Mouse (Mus musculus) limb, embryonic 12.5 days (tissue): ENCODE measurements at regions not wholly inside any gene's neighbourhood (a gene's known extent, or its start where the extent isn't known, plus 50 kb on each side); places are given as distances from the start of the nearest gene placed in this dataset.

Experiments
- ATAC-seq: fragments of 200-750 bp; cut with Nextera tagmentation; 2 replicates; pipeline ENCODE4 v1.8.0; 2017; ENCODE audit warnings: low read depth, moderate TSS enrichment; ENCODE audit not compliant: insufficient number of reproducible peaks, insufficient read depth, low FRiP score, low TSS enrichment
- H3K27ac ChIP-seq: fragments of 300-500 bp; sonication (generic); 2 replicates; pipeline ENCODE4 v1.5.1; 2016; ENCODE audit warnings: mild to moderate bottlenecking, moderate library complexity
- H3K27me3 ChIP-seq: fragments of 300-500 bp; sonication (generic); 2 replicates; pipeline ENCODE4 v1.6.1; 2016; ENCODE audit warnings: mild to moderate bottlenecking, moderate library complexity
- H3K36me3 ChIP-seq: fragments of 300-500 bp; sonication (generic); 2 replicates; pipeline ENCODE4 v1.6.1; 2016; ENCODE audit warnings: mild to moderate bottlenecking, moderate library complexity
- H3K4me1 ChIP-seq: fragments of 300-500 bp; sonication (generic); replicated peaks from 2 replicates; pipeline ENCODE4 v1.6.1; 2016
- H3K4me2 ChIP-seq: fragments of 300-500 bp; sonication (generic); 2 replicates; pipeline ENCODE4 v1.6.1; 2016; ENCODE audit warnings: mild to moderate bottlenecking, moderate library complexity
- H3K4me3 ChIP-seq: fragments of 300-500 bp; sonication (generic); replicated peaks from 2 replicates; pipeline ENCODE4 v1.5.1; 2016; ENCODE audit warnings: mild to moderate bottlenecking
- H3K9ac ChIP-seq: fragments of 300-500 bp; sonication (generic); replicated peaks from 2 replicates; pipeline ENCODE4 v1.6.1; 2016; ENCODE audit warnings: mild to moderate bottlenecking, moderate library complexity
- H3K9me3 ChIP-seq: fragments of 300-500 bp; sonication (generic); 2 replicates; pipeline ENCODE4 v1.6.1; 2016; ENCODE audit warnings: mild to moderate bottlenecking, moderate library complexity
- WGBS: fragments of 180-500 bp; shearing (Covaris S2); methylation state at CpG from one replicate; pipeline ENCODE4 v1.1.7; 2016; 5-methylcytosine and 5-hydroxymethylcytosine counted together

DNA sequence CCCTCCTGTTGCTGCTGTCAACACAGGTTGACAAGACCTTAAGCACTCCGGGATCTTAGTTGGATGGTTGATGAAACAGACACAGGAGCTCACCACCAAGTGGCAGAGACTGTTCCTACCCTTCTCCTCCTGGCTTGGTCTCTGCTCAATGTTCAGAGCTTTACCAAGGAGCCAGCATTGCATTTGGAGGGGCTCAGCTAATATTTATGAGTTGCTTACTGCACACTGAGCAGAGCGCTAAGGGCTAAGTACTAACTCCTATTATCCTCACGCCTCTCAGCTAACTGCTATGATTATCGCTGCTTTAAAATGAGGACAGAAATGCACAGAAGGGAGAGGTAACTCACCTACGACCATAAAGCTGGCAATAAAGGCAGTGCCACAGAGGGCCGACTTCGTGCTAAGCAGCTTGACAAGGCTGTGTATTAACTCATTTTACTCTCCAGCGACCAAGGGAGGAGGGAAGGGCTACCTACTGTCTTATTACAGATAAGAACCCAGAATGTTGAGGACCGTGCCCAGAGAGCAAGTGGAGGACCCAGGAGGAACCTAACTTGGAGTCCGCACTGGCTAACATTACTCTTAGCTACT lies 65.3 kb upstream of the Tmem150c start:
- ATAC-seq = no peak
- WGBS = 55% methylated on average over 10 of the region's 10 CpGs
- Histone ChIP-seq H3K4me2 (no peak overlapping the region), H3K9me3 (no peaks in the 10 kb centered on the region), H3K9ac (no peak overlapping the region), H3K27me3 (no peaks in the 10 kb centered on the region), H3K27ac (no peak overlapping the region), H3K4me1 (peaks cover 18% of the 10 kb centered on the region), H3K4me3 (no peak overlapping the region), H3K36me3 (no peaks in the 10 kb centered on the region)

DNA sequence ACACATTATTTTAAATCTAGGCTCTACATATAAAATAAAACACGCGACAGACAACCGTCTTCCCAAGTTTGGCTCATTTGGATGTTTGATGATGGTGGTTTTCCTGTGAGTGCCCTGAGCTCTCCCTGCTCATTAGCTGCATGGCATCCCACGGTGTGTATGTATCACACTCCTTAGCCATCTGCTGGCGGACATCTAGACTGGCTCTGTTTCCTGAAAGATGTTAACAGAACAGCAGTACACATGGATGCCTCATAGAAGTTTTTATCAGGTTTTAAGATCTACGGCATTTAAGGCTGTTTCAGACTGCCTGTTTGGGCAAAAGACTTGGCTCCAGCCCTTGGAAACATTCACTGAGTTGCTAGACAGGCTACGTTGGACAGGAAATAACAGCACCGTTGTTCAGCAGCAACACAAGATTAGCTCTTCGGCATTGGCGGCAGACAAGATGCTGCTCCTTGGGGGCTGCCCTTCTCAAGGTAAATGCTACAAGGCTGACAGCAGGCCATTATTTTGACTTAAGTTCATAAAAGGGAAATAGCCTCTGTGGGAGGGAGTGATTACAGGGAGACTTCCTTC lies 61.5 kb upstream of the Tmem150c start:
- Histone ChIP-seq H3K9me3 (no peaks in the 10 kb centered on the region), H3K4me2 (no peak overlapping the region), H3K27me3 (no peaks in the 10 kb centered on the region), H3K27ac (no peak overlapping the region), H3K4me3 (no peak overlapping the region), H3K36me3 (no peaks in the 10 kb centered on the region), H3K9ac (no peak overlapping the region), H3K4me1 (peaks cover 18% of the 10 kb centered on the region)
- WGBS = 47% methylated on average over 10 of the region's 10 CpGs
- ATAC-seq = no peak

DNA sequence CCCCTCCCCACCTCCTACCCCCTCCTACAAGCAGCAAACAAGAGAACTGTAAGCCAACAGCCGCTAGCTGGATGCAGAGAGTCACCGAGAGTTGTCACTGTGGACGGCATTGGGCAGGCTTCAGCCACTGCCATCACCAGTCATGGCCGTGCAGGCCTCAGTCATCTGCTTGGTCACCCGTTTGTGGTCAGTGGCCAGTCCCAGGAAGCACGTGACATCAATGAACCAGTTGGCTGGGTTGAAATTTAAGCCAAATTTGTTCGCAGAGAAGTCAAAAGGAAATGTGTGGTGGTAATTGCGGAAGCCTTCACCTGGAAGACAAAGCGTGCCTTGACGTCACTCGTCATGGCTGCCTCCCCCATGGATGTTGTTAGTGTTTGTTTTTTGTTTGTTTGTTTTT lies 60.7 kb upstream of the Tmem150c start:
- H3K9ac ChIP-seq = no peak overlapping the region
- no peak overlapping the region for H3K27ac ChIP-seq
- H3K36me3 ChIP-seq = no peaks in the 10 kb centered on the region
- no peak for ATAC-seq
- H3K4me1 ChIP-seq = peaks cover 15% of the 10 kb centered on the region
- H3K4me3 ChIP-seq = no peak overlapping the region
- H3K9me3 ChIP-seq = no peaks in the 10 kb centered on the region
- 86% methylated on average over 11 of the region's 11 CpGs for WGBS
- H3K4me2 ChIP-seq = no peak overlapping the region
- no peaks in the 10 kb centered on the region for H3K27me3 ChIP-seq

DNA sequence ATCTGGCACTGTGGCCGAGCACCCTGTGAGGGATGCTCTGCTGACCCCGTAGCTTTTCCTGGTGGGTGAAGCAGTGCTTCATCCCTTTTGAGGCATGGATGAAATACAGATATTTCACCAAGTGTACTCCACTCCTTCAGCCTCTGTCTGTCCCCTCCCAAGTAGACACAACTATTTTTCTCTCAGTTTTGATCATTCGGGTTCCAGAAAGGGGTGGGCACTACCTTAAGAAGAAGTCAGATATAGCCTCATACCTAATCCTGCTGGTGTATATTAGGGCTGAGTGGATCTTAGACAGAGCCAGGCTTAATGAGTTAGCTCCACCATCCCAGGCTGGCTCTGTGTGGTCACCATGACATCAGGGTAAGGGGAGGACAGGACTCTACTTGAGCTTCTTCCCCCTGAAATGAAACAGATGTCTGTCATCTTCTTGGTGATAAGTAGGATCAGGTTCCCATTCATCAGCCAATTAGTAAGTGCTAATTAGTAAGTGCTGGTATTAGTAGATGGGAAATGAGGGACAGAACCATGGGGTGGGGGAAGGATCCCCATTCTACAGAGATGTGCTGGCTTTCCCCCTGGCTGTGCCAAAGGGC lies 58.7 kb upstream of the Tmem150c start:
- 83% methylated on average over 3 of the region's 3 CpGs for WGBS
- ATAC-seq = no peak
- peaks cover 11% of the 10 kb centered on the region for H3K4me1 ChIP-seq

DNA sequence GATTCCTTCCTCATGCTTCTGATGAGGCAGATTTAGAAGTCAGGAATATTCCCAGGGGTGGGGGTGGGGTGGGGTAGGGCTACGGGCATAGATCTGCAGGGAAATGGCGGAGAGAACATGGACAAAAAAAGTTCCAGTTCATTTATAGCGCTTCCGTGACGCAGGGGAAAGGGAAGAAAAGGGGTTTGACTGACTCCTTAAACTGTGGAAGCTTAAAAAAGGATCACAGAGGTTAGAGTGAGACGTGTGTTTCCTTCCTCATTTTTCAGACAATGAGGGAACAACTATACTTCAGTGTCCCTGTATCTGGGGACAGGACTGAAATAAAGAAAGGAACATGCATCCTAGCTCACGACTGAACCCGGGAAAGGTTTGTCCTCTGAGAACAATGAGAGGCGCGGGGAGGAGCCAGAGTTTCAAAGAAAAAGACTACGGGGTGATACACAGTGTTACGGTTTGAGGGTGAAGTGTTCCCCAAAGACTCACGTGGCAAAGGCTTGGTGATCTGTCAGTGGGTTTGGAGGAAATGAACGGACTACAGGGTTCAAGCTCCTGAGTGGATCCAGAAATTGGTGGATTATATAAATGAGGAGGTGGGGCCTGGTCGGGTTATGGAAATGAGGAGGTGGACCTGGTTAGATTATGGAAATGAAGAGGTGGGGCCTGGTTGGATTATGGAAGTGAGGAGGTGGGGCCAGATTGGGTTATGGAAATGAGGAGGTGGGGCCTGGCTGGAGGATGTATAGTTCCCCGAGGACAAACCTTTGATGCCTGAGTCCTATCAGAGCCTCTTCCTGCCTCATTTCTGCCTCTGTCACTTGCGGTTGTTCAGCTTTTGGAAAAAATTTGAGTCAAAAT lies 57.8 kb upstream of the Tmem150c start:
- H3K4me2 ChIP-seq = peak overlapping the region; percentile 21
- H3K27me3 ChIP-seq = no peaks in the 10 kb centered on the region
- ATAC-seq = no peak
- no peaks in the 10 kb centered on the region for H3K36me3 ChIP-seq
- peaks cover 11% of the 10 kb centered on the region for H3K4me1 ChIP-seq
- WGBS = 37% methylated on average over 17 of the region's 17 CpGs
- 0 out of 2 replicates have a peak overlapping the region, but pooled peaks have one; percentile 1 for H3K27ac ChIP-seq
- H3K9ac ChIP-seq = no peak overlapping the region
- no peak overlapping the region for H3K4me3 ChIP-seq
- H3K9me3 ChIP-seq = no peaks in the 10 kb centered on the region

More for the DNA sequence above, 58.7 kb upstream of the Tmem150c start:
- H3K9ac ChIP-seq = no peak overlapping the region
- H3K9me3 ChIP-seq = no peaks in the 10 kb centered on the region
- no peaks in the 10 kb centered on the region for H3K27me3 ChIP-seq
- no peaks in the 10 kb centered on the region for H3K36me3 ChIP-seq
- no peak overlapping the region for H3K4me3 ChIP-seq
- H3K27ac ChIP-seq = no peak overlapping the region
- no peak overlapping the region for H3K4me2 ChIP-seq

DNA sequence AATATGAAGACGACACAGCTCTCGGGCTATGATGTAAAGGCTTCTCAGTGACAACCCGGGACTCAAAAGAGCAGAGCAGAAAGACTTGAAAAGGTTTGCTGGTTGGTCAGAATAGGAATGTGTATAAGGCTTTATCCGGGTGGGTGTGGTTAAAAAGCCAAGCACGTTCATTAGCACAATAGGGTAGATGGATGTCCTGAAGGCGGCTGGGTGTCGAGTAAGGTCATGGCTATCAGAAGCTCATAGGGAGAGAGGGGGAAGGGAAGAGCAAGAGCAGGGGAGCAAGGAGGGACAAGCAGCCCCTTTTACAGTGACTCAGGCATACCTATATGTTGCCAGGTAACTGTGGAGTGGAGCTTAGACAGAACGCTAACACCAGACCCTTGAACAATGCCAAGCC lies 54.3 kb upstream of the Tmem150c start:
- ATAC-seq = no peak
- Histone ChIP-seq H3K9ac (no peak overlapping the region), H3K9me3 (no peaks in the 10 kb centered on the region), H3K4me2 (no peak overlapping the region), H3K36me3 (no peaks in the 10 kb centered on the region), H3K4me3 (no peak overlapping the region), H3K27ac (no peak overlapping the region), H3K4me1 (peaks cover 11% of the 10 kb centered on the region), H3K27me3 (no peaks in the 10 kb centered on the region)
- 76% methylated on average over 8 of the region's 8 CpGs for WGBS

DNA sequence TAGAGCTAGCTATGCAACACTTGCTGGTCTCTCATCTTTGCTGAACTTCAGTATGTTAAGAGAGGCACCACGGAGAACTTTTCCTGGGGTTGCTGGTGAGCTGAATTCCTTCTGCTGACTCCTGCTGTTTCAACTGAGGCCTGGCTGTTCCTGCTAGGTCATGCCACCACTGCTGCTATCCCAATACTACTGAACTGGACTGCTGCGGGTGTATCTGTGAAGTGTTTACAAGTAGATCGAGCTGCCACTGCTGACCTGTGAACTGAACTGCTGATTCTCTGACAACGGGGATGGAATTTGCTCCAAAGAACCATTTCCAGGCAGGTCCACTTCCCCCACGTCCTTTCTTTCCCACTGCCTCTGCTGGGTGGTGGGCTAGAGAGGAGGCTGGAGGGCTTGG lies 51.1 kb upstream of the Tmem150c start:
- no peaks in the 10 kb centered on the region for H3K36me3 ChIP-seq
- H3K27me3 ChIP-seq = no peaks in the 10 kb centered on the region
- WGBS = 75% methylated on average over 5 of the region's 5 CpGs
- ATAC-seq = no peak
- H3K4me3 ChIP-seq = no peak overlapping the region
- H3K9ac ChIP-seq = no peak overlapping the region
- no peak overlapping the region for H3K27ac ChIP-seq
- no peak overlapping the region for H3K4me2 ChIP-seq
- no peaks in the 10 kb centered on the region for H3K9me3 ChIP-seq
- H3K4me1 ChIP-seq = no peaks in the 10 kb centered on the region
